Mouse (Mus musculus) CH12.LX (cell line): Measurements from ENCODE around the gene Trim17. TPM values are rescaled to one million over a fixed set of nuclear protein-coding genes. Genes with fewer than 3 reads are reported as not detected.

Source experiments
- DNase-seq: peaks from one replicate; pipeline ENCODE4 v3.0.0-alpha.2; 2013; ENCODE audit errors: extremely low read depth
- H3K27ac ChIP-seq: 2 replicates; pipeline ENCODE4 v1.5.1; 2012; ENCODE audit warnings: low read depth, mild to moderate bottlenecking, control low read depth, moderate library complexity; ENCODE audit not compliant: insufficient read depth
- H3K27me3 ChIP-seq: replicated peaks from 2 replicates; pipeline ENCODE3; 2012; ENCODE audit warnings: inconsistent platforms
- H3K36me3 ChIP-seq, 2 experiments: replicated peaks in 1 of 2; 2 replicates each; pipeline versions ENCODE3 to v1.6.1; 2012; ENCODE audit warnings: inconsistent platforms in 1 of 2, low read length in 1 of 2, mild to moderate bottlenecking in 1 of 2, mixed read lengths in 1 of 2, moderate library complexity in 1 of 2; ENCODE audit not compliant: control insufficient read depth in 1 of 2, insufficient read depth in 1 of 2
- H3K4me1 ChIP-seq, 2 experiments: 2 replicates each; pipeline ENCODE4 v1.6.1; 2012; ENCODE audit warnings: inconsistent platforms in 1 of 2, moderate library complexity in 1 of 2; ENCODE audit not compliant: insufficient read depth in 2 of 2, control insufficient read depth in 1 of 2
- H3K4me2 ChIP-seq: 2 replicates; pipeline ENCODE4 v1.6.1; 2012; ENCODE audit warnings: low read depth, mild to moderate bottlenecking, control low read depth; ENCODE audit not compliant: poor library complexity, insufficient read depth, severe bottlenecking
- H3K4me3 ChIP-seq, 3 experiments: fragments of 150-350 bp in 1 of 3; sonication (generic) in 1 of 3; replicated peaks in 1 of 3; 2 replicates each; pipeline versions ENCODE3 to v1.5.1; 2011 to 2012; ENCODE audit warnings: low read depth in 2 of 3, low read length in 2 of 3, mild to moderate bottlenecking in 2 of 3, moderate library complexity in 2 of 3, control low read depth in 1 of 3, improper control_type of control experiment in 1 of 3, inconsistent platforms in 1 of 3, mixed read lengths in 1 of 3; ENCODE audit not compliant: poor library complexity in 1 of 3
- H3K79me2 ChIP-seq: replicated peaks from 2 replicates; pipeline ENCODE4 v1.6.1; 2012; ENCODE audit warnings: mild to moderate bottlenecking, moderate library complexity; ENCODE audit not compliant: control insufficient read depth, poor library complexity, insufficient read depth, severe bottlenecking; ENCODE audit errors: extremely low read depth
- H3K9ac ChIP-seq: 2 replicates; pipeline ENCODE4 v1.6.1; 2012; ENCODE audit warnings: low read depth, mild to moderate bottlenecking, control low read depth, moderate library complexity; ENCODE audit not compliant: insufficient read depth
- H3K9me3 ChIP-seq: replicated peaks from 2 replicates; pipeline ENCODE3; 2012; ENCODE audit warnings: low read length, inconsistent platforms, mixed read lengths
- BHLHE40 ChIP-seq: IDR thresholded peaks from 2 replicates; pipeline ENCODE4 v1.6.1; 2011; ENCODE audit warnings: mild to moderate bottlenecking, low read depth, low read length, improper control_type of control experiment
- ELF1 ChIP-seq: IDR thresholded peaks from 2 replicates; pipeline ENCODE4 v1.6.1; 2014; ENCODE audit warnings: low read depth, mild to moderate bottlenecking, inconsistent platforms, low read length, improper control_type of control experiment
- GABPA ChIP-seq: IDR thresholded peaks from 2 replicates; pipeline ENCODE4 v1.6.1; 2012; ENCODE audit warnings: low read depth, low read length, improper control_type of control experiment, inconsistent platforms; ENCODE audit not compliant: insufficient replicate concordance
- HCFC1 ChIP-seq: IDR thresholded peaks from 2 replicates; pipeline ENCODE4 v1.6.1; 2012; ENCODE audit warnings: low read depth, mild to moderate bottlenecking, inconsistent platforms, low read length, improper control_type of control experiment
- JUND ChIP-seq: conservative IDR thresholded peaks from 2 replicates; pipeline ENCODE4 v1.6.1; 2011; ENCODE audit warnings: low read depth, low read length, improper control_type of control experiment
- KAT2A ChIP-seq: IDR thresholded peaks from 2 replicates; pipeline ENCODE4 v1.6.1; 2012; ENCODE audit warnings: low read length, improper control_type of control experiment, inconsistent platforms; ENCODE audit not compliant: insufficient replicate concordance
- MEF2A ChIP-seq: IDR thresholded peaks from 2 replicates; pipeline ENCODE4 v1.6.1; 2014; ENCODE audit warnings: low read depth, mild to moderate bottlenecking, inconsistent platforms, low read length, improper control_type of control experiment, borderline replicate concordance
- NRF1 ChIP-seq: IDR thresholded peaks from 2 replicates; pipeline ENCODE4 v1.6.1; 2014; ENCODE audit warnings: low read depth, mild to moderate bottlenecking, inconsistent platforms, low read length, improper control_type of control experiment, moderate library complexity
- PAX5 ChIP-seq: IDR thresholded peaks from 2 replicates; pipeline ENCODE4 v1.6.1; 2012; ENCODE audit warnings: low read length, inconsistent platforms, mixed read lengths
- POLR2A ChIP-seq: IDR thresholded peaks from 2 replicates; pipeline ENCODE4 v1.6.1; 2011; ENCODE audit warnings: low read depth, mild to moderate bottlenecking, improper control_type of control experiment, low read length
- SIN3A ChIP-seq: IDR thresholded peaks from 2 replicates; pipeline ENCODE4 v1.6.1; 2012; ENCODE audit warnings: low read length, improper control_type of control experiment, inconsistent platforms
- TCF12 ChIP-seq: IDR thresholded peaks from 2 replicates; pipeline ENCODE4 v1.6.1; 2014; ENCODE audit warnings: low read depth, mild to moderate bottlenecking, inconsistent platforms, low read length, improper control_type of control experiment
- UBTF ChIP-seq: IDR thresholded peaks from 2 replicates; pipeline ENCODE4 v1.6.1; 2012; ENCODE audit warnings: low read depth, mild to moderate bottlenecking, inconsistent platforms, low read length, improper control_type of control experiment, moderate library complexity
- ZMIZ1 ChIP-seq: IDR thresholded peaks from 2 replicates; pipeline ENCODE4 v1.6.1; 2012; ENCODE audit warnings: low read depth, mild to moderate bottlenecking, inconsistent platforms, low read length, improper control_type of control experiment
- dilution Hi-C: fragments of 300-500 bp; cut with MboI; formaldehyde crosslinking; loops from 2 replicates; pipeline ENCODE4 v1.14.3; 2020; ENCODE audit warnings: low sequenced_read_pairs; ENCODE audit not compliant: extremely low pct_unique_long_range_greater_than_20kb, extremely low pct_ligation_motif_present
- in situ Hi-C: fragments of 300-500 bp; cut with MboI; formaldehyde crosslinking; loops from 3 replicates; pipeline ENCODE4 v1.14.3; 2019; ENCODE audit warnings: low sequenced_read_pairs, low pct_ligation_motif_present, low pct_unique_long_range_greater_than_20kb, mixed read lengths
- polyA plus RNA-seq: library from polyadenylated mRNA; unstranded; fragments of >175 nt; gene quantifications from 2 replicates; pipeline ENCODE4 v1.2.1, GENCODE M21; 2012; ENCODE audit warnings: low read depth; ENCODE audit not compliant: insufficient read length
- total RNA-seq, 2 experiments: library from RNA; depleted of rRNA; stranded (reverse); fragments of 300-350 nt in 1 of 2; fragments of >200 nt in 1 of 2; gene quantifications; 2 replicates each; pipeline ENCODE4 v1.2.3; 2012 to 2014

Gene Trim17
- total and polyA plus RNA-seq, 3 experiments, result 0.47 to 0.49 TPM; not detected in 1

- Histone ChIP-seq H3K9me3 (peaks cover 7% of the 10 kb centered on the region), H3K36me3 (peaks cover 2 to 19% of the 10 kb centered on the region in 2 experiments), H3K79me2 (peaks cover 2% of the 10 kb centered on the region; the same call in 1 of the 2 replicates), H3K27me3 (peaks cover 9% of the 10 kb centered on the region), H3K9ac (no peak overlapping the region), H3K4me2 (no peak overlapping the region), H3K4me3 (no peak overlapping the region), H3K4me1 (peaks cover 13 to 54% of the 10 kb centered on the region in 2 experiments), H3K27ac (no peak overlapping the region)
- dilution Hi-C loops (no loop called here), in situ Hi-C loops (loop anchor here (5.0 kb wide), 1 partner anchor 35 kb away; no protein-coding TSS in a partner anchor)
- DNase-seq, result no peak
- TF ChIP-seq PAX5, result no peak
- no peak for TF ChIP-seq MEF2A
- no peak for TF ChIP-seq SIN3A
- TF ChIP-seq UBTF, result no peak
- no peak for TF ChIP-seq KAT2A
- TF ChIP-seq HCFC1, result no peak
- TF ChIP-seq ZMIZ1, result no peak
- TF ChIP-seq POLR2A, result no peak
- TF ChIP-seq JUND, result no peak
- TF ChIP-seq TCF12, result no peak
- no peak for TF ChIP-seq GABPA
- no peak for TF ChIP-seq NRF1
Measured at GRCm38 (mm10) chr11:58957226-58957914, 2.9 kb downstream of the Trim17 start.

- H3K4me2 ChIP-seq, result peak overlapping the region; percentile 26; the same call in 1 of the 2 replicates
- DNase-seq, result no peak
- H3K4me3 ChIP-seq, result no peak overlapping the region
- peaks cover under 1% of the 10 kb centered on the region for H3K27me3 ChIP-seq
- peaks cover 13 to 45% of the 10 kb centered on the region in 2 experiments for H3K4me1 ChIP-seq
- TF ChIP-seq BHLHE40, result no peak
- no peak for TF ChIP-seq GABPA
- TF ChIP-seq ELF1, result no peak
- TF ChIP-seq PAX5, result no peak
- peaks cover 2 to 19% of the 10 kb centered on the region in 2 experiments for H3K36me3 ChIP-seq
- peaks cover 2% of the 10 kb centered on the region; the same call in 1 of the 2 replicates for H3K79me2 ChIP-seq
- in situ Hi-C loops (loop anchor here (5.0 kb wide), 1 partner anchor 36 kb away; no protein-coding TSS in a partner anchor), dilution Hi-C loops (no loop called here)
- peaks cover 7% of the 10 kb centered on the region for H3K9me3 ChIP-seq
- H3K27ac ChIP-seq, result no peak overlapping the region
- no peak overlapping the region for H3K9ac ChIP-seq
Measured at GRCm38 (mm10) chr11:58958536-58958935, 4.1 kb downstream of the Trim17 start.
